Mouse (Mus musculus): ENCODE data around the gene 2310057M21Rik. TPM values are rescaled to one million over a fixed set of nuclear protein-coding genes. Genes with fewer than 3 reads are reported as not detected.

2310057M21Rik gene
- polyA plus RNA-seq, 1 experiment from 2014 or later, result 24.8 TPM

GRCm38 (mm10) chr7:131314493-131314892 is 48.1 kb downstream of the 2310057M21Rik start:
- Histone ChIP-seq H3K9ac (no peak overlapping the region), H3K27me3 (no peaks in the 10 kb centered on the region), H3K27ac (no peak overlapping the region), H3K4me2 (replicated peaks) (no peak overlapping the region), H3K9me3 (no peaks in the 10 kb centered on the region), H3K36me3 (no peaks in the 10 kb centered on the region), H3K4me3 (no peak overlapping the region), H3K4me1 (no peaks in the 10 kb centered on the region)
- 70% methylated on average over 7 of the region's 7 CpGs for WGBS
- ATAC-seq (ENCODE audit: low FRiP score, low read depth), result no peak

DNA sequence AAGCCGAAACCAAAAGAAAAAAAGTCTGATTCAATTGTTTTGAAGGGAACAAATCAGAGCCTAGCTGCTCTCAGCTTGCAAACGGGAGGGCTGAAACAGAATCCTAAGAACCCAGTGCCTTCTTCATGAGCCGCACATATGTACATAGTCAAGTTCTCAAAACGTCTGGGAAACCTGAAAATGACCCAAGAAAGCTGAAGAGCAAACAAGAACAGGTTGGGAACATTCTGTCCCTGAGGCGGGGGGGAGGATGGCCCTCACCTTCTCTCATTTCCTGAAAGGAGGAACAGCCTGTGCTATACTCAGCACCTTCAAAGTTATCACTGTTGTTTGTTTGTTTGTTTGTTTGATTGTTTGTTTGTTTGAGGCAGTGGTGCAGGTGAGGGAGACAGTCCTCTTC is 55.8 kb downstream of the 2310057M21Rik start:
- Histone ChIP-seq H3K4me3 (no peak overlapping the region), H3K4me2 (replicated peaks) (no peak overlapping the region), H3K9ac (no peak overlapping the region), H3K36me3 (no peaks in the 10 kb centered on the region), H3K27me3 (no peaks in the 10 kb centered on the region), H3K9me3 (no peaks in the 10 kb centered on the region), H3K27ac (no peak overlapping the region), H3K4me1 (no peaks in the 10 kb centered on the region)
- ATAC-seq (ENCODE audit: low FRiP score, low read depth), result no peak
- WGBS, result 77% methylated on average over 5 of the region's 5 CpGs

DNA sequence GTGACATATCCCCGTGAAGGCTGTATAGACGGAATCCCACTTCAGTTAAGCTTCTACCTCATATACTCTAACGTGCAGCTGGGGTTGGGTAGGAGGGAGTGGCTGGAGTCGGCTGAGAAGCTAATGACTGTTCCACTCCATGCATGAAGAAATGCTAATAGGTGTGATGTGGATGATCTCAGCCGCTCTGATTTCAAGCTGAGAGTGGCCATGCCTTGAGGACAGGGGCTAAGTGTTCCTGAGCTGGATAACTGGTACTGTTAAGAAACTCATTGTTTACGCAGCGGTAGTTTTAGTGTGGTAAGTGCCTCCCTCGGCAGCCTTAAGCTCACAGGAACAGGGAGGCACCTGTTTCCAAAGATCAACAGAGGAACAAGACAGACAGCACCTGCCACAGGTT is 59.2 kb downstream of the 2310057M21Rik start:
- 71% methylated on average over 8 of the region's 8 CpGs for WGBS
- no peak overlapping the region for H3K27ac ChIP-seq

DNA sequence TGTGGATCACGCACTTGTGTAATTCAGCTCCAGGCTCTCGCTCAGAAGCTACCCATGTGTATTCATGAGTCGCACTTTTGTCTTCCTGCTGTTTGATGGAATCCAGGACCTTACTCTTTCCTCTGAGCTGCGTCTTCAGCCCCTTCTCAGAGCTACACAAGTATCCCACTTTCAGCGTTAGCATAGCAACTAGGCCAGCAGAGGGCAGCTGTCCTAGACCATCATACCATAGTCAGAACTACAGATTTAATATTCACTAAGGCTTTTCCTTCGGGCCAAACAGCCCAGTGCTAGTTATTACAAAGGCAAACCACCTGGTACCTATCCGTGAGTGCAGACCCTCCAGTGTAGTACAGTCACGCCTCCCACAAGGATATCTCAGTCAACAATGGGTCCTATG is 65.4 kb downstream of the 2310057M21Rik start:
- H3K9ac ChIP-seq, result no peak overlapping the region
- H3K27me3 ChIP-seq, result no peaks in the 10 kb centered on the region
- no peaks in the 10 kb centered on the region for H3K4me1 ChIP-seq
- no peaks in the 10 kb centered on the region for H3K9me3 ChIP-seq
- no peaks in the 10 kb centered on the region for H3K36me3 ChIP-seq
- no peak overlapping the region for H3K4me2 ChIP-seq (replicated peaks)
- no peak overlapping the region for H3K27ac ChIP-seq
- H3K4me3 ChIP-seq, result no peak overlapping the region
- WGBS, result 77% methylated on average over 8 of the region's 8 CpGs
- ATAC-seq (ENCODE audit: low FRiP score, low read depth), result no peak

More for the DNA sequence above, 59.2 kb downstream of the 2310057M21Rik start:
- Histone ChIP-seq H3K9ac (no peak overlapping the region), H3K4me2 (replicated peaks) (no peak overlapping the region), H3K4me1 (no peaks in the 10 kb centered on the region), H3K9me3 (no peaks in the 10 kb centered on the region), H3K4me3 (no peak overlapping the region), H3K27me3 (no peaks in the 10 kb centered on the region), H3K36me3 (no peaks in the 10 kb centered on the region)
- no peak for ATAC-seq (ENCODE audit: low FRiP score, low read depth)

Other genes starting within 250 kb of the 2310057M21Rik start
- gene 4933402N03Rik, start 216.4 kb downstream of the 2310057M21Rik start, polyA plus RNA-seq (2015; fragmentation: Nextera tagmentation; extraction: Ambion mirVana), result not detected in 2 replicates
- gene 5430419D17Rik, start 188.4 kb downstream of the 2310057M21Rik start, polyA plus RNA-seq (2015; fragmentation: Nextera tagmentation; extraction: Ambion mirVana), result not detected in 2 replicates
- gene Cuzd1, start 40.5 kb downstream of the 2310057M21Rik start, polyA plus RNA-seq (2015; fragmentation: Nextera tagmentation; extraction: Ambion mirVana), result not detected in 2 replicates
- not detected in 2 replicates for gene Fam24b, start 33.2 kb downstream of the 2310057M21Rik start, polyA plus RNA-seq (2015; fragmentation: Nextera tagmentation; extraction: Ambion mirVana)
- gene Fam24a, start 28.9 kb downstream of the 2310057M21Rik start, polyA plus RNA-seq (2015; fragmentation: Nextera tagmentation; extraction: Ambion mirVana), result not detected in 2 replicates
- gene Pstk, start 8.4 kb upstream of the 2310057M21Rik start, polyA plus RNA-seq (2015; fragmentation: Nextera tagmentation; extraction: Ambion mirVana), result 76.4 and 76.8 TPM in 2 replicates
- 14.8 and 15.0 TPM in 2 replicates for gene Ikzf5, start 47.8 kb upstream of the 2310057M21Rik start, polyA plus RNA-seq (2015; fragmentation: Nextera tagmentation; extraction: Ambion mirVana)
- gene Acadsb, start 47.8 kb upstream of the 2310057M21Rik start, polyA plus RNA-seq (2015; fragmentation: Nextera tagmentation; extraction: Ambion mirVana), result 91.5 and 106 TPM in 2 replicates
- gene Hmx3, start 180.1 kb upstream of the 2310057M21Rik start, polyA plus RNA-seq (2015; fragmentation: Nextera tagmentation; extraction: Ambion mirVana), result not detected in 2 replicates
- not detected in 2 replicates for gene Hmx2, start 186.0 kb upstream of the 2310057M21Rik start, polyA plus RNA-seq (2015; fragmentation: Nextera tagmentation; extraction: Ambion mirVana)
- 226 and 233 TPM in 2 replicates for gene Bub3, start 197.5 kb upstream of the 2310057M21Rik start, polyA plus RNA-seq (2015; fragmentation: Nextera tagmentation; extraction: Ambion mirVana)

All from limb, embryonic 13.5 days (tissue).